Mouse (Mus musculus) kidney, postnatal 0 days (tissue): Measurements from ENCODE around the gene Brinp2. TPM values are rescaled to one million over a fixed set of nuclear protein-coding genes. Genes with fewer than 3 reads are reported as not detected.

Source experiments
- ATAC-seq: fragments of 200-750 bp; cut with Nextera tagmentation; replicated peaks from 2 replicates; pipeline ENCODE4 v1.8.0; 2017; ENCODE audit warnings: low read depth, moderate number of reproducible peaks, moderate TSS enrichment, moderate library complexity; ENCODE audit not compliant: low FRiP score
- DNase-seq: peaks from one replicate; pipeline ENCODE4 v3.0.0-alpha.2; 2016; ENCODE audit warnings: low spot score
- H3K27ac ChIP-seq: fragments of 300-500 bp; sonication (generic); 2 replicates; pipeline ENCODE4 v1.5.1; 2014; ENCODE audit warnings: mild to moderate bottlenecking
- H3K27me3 ChIP-seq: fragments of 300-500 bp; sonication (generic); 2 replicates; pipeline ENCODE4 v1.6.1; 2014; ENCODE audit warnings: low read length, mixed read lengths; ENCODE audit not compliant: insufficient read depth
- H3K36me3 ChIP-seq: fragments of 300-500 bp; sonication (generic); 2 replicates; pipeline ENCODE4 v1.6.1; 2014; ENCODE audit warnings: low read length, mixed read lengths; ENCODE audit not compliant: insufficient read depth
- H3K4me1 ChIP-seq: fragments of 300-500 bp; sonication (generic); replicated peaks from 2 replicates; pipeline ENCODE4 v1.6.1; 2014; ENCODE audit warnings: antibody characterized with exemption, low read length, mixed read lengths; ENCODE audit not compliant: insufficient read depth
- H3K4me2 ChIP-seq: fragments of 300-500 bp; sonication (generic); 2 replicates; pipeline ENCODE4 v1.6.1; 2014; ENCODE audit warnings: mild to moderate bottlenecking, low read length, moderate library complexity, mixed read lengths
- H3K4me3 ChIP-seq: fragments of 300-500 bp; sonication (generic); replicated peaks from 2 replicates; pipeline ENCODE4 v1.5.1; 2014; ENCODE audit warnings: low read depth, low read length
- H3K9ac ChIP-seq: fragments of 300-500 bp; sonication (generic); 2 replicates; pipeline ENCODE4 v1.6.1; 2014; ENCODE audit warnings: low read depth, low read length
- H3K9me3 ChIP-seq: fragments of 300-500 bp; sonication (generic); replicated peaks from 2 replicates; pipeline ENCODE4 v1.6.1; 2016; ENCODE audit warnings: low read length, inconsistent platforms, mixed read lengths
- CTCF ChIP-seq: IDR thresholded peaks from 2 replicates; pipeline ENCODE4 v1.5.1; 2016; ENCODE audit warnings: antibody characterized with exemption, low read depth, mild to moderate bottlenecking, moderate library complexity
- WGBS: fragments of 180-500 bp; shearing (Covaris S2); extraction: QIAGEN DNeasy Blood & Tissue Kit; methylation state at CpG from one replicate; pipeline ENCODE4 v1.1.7; 2014; 5-methylcytosine and 5-hydroxymethylcytosine counted together
- polyA plus RNA-seq: library from polyadenylated mRNA; unstranded; fragments of >200 nt; fragmentation: Nextera tagmentation; extraction: Ambion mirVana; gene quantifications from 2 replicates; pipeline ENCODE4 v1.2.1, GENCODE M21; 2015

Gene Brinp2
- polyA plus RNA-seq, 1 experiment from 2014 or later: 0.09 TPM

- H3K9me3 ChIP-seq: no peaks in the 10 kb centered on the region
These were observed 116.3 kb downstream of the Brinp2 start for GRCm38 (mm10) chr1:158239841-158240240.

GRCm38 (mm10) chr1:158238722-158239121 is 117.4 kb downstream of the Brinp2 start:
- no peaks in the 10 kb centered on the region for H3K4me1 ChIP-seq
- no peak overlapping the region for H3K4me2 ChIP-seq
- ATAC-seq: no peak
- DNase-seq: no peak
- H3K9me3 ChIP-seq: no peaks in the 10 kb centered on the region
- H3K27ac ChIP-seq: no peak overlapping the region
- TF ChIP-seq CTCF: no peak
- 58% methylated on average over 4 of the region's 4 CpGs for WGBS
- no peak overlapping the region for H3K9ac ChIP-seq
- no peaks in the 10 kb centered on the region for H3K36me3 ChIP-seq
- no peaks in the 10 kb centered on the region for H3K27me3 ChIP-seq
- no peak overlapping the region for H3K4me3 ChIP-seq

More at GRCm38 (mm10) chr1:158239841-158240240, 116.3 kb downstream of the Brinp2 start:
- Histone ChIP-seq H3K4me3 (no peak overlapping the region), H3K4me1 (no peaks in the 10 kb centered on the region), H3K36me3 (no peaks in the 10 kb centered on the region), H3K27me3 (no peaks in the 10 kb centered on the region), H3K4me2 (no peak overlapping the region), H3K27ac (no peak overlapping the region), H3K9ac (no peak overlapping the region)
- ATAC-seq (no peak), DNase-seq (no peak)
- TF ChIP-seq CTCF: no peak
- 89% methylated on average over 2 of the region's 2 CpGs for WGBS

- WGBS: 88% methylated on average over 9 of the region's 9 CpGs
- DNase-seq (no peak), ATAC-seq (no peak)
- no peak overlapping the region for H3K9ac ChIP-seq
- no peaks in the 10 kb centered on the region for H3K27me3 ChIP-seq
- TF ChIP-seq CTCF: no peak
- no peaks in the 10 kb centered on the region for H3K36me3 ChIP-seq
- H3K27ac ChIP-seq: no peak overlapping the region
- H3K9me3 ChIP-seq: no peaks in the 10 kb centered on the region
- no peak overlapping the region for H3K4me3 ChIP-seq
- no peaks in the 10 kb centered on the region for H3K4me1 ChIP-seq
- no peak overlapping the region for H3K4me2 ChIP-seq
These were observed 127.4 kb downstream of the Brinp2 start for GRCm38 (mm10) chr1:158228687-158229224.

GRCm38 (mm10) chr1:158227239-158227638 is 128.9 kb downstream of the Brinp2 start:
- Histone ChIP-seq H3K27ac (no peak overlapping the region), H3K36me3 (no peaks in the 10 kb centered on the region), H3K4me3 (no peak overlapping the region), H3K4me1 (no peaks in the 10 kb centered on the region), H3K9ac (no peak overlapping the region), H3K27me3 (no peaks in the 10 kb centered on the region), H3K9me3 (no peaks in the 10 kb centered on the region), H3K4me2 (no peak overlapping the region)
- WGBS: 83% methylated on average over 2 of the region's 2 CpGs
- ATAC-seq (no peak), DNase-seq (no peak)
- TF ChIP-seq CTCF: no peak

GRCm38 (mm10) chr1:158226689-158227088 is 129.4 kb downstream of the Brinp2 start:
- Histone ChIP-seq H3K4me2 (no peak overlapping the region), H3K4me3 (no peak overlapping the region), H3K9ac (no peak overlapping the region), H3K9me3 (no peaks in the 10 kb centered on the region), H3K4me1 (no peaks in the 10 kb centered on the region), H3K27ac (no peak overlapping the region), H3K27me3 (no peaks in the 10 kb centered on the region), H3K36me3 (no peaks in the 10 kb centered on the region)
- 62% methylated on average over 2 of the region's 2 CpGs for WGBS
- ATAC-seq (no peak), DNase-seq (no peak)
- TF ChIP-seq CTCF: no peak

GRCm38 (mm10) chr1:158221048-158221447 is 135.1 kb downstream of the Brinp2 start:
- Histone ChIP-seq H3K9ac (no peak overlapping the region), H3K4me1 (no peaks in the 10 kb centered on the region), H3K27me3 (no peaks in the 10 kb centered on the region), H3K4me3 (no peak overlapping the region), H3K27ac (no peak overlapping the region), H3K36me3 (no peaks in the 10 kb centered on the region), H3K9me3 (no peaks in the 10 kb centered on the region), H3K4me2 (no peak overlapping the region)
- ATAC-seq (no peak; the same call in 1 of the 2 replicates), DNase-seq (no peak)
- no peak for TF ChIP-seq CTCF
- WGBS: 55% methylated on average over 4 of the region's 4 CpGs

GRCm38 (mm10) chr1:158220148-158220547 is 136.0 kb downstream of the Brinp2 start:
- no peaks in the 10 kb centered on the region for H3K4me1 ChIP-seq
- H3K9ac ChIP-seq: no peak overlapping the region
- ATAC-seq (no peak), DNase-seq (no peak)
- H3K27me3 ChIP-seq: no peaks in the 10 kb centered on the region
- TF ChIP-seq CTCF: no peak
- H3K36me3 ChIP-seq: no peaks in the 10 kb centered on the region
- WGBS: 80% methylated on average over 4 of the region's 4 CpGs
- no peak overlapping the region for H3K4me2 ChIP-seq
- H3K27ac ChIP-seq: no peak overlapping the region
- no peak overlapping the region for H3K4me3 ChIP-seq
- H3K9me3 ChIP-seq: no peaks in the 10 kb centered on the region
